8 mouse cellular contexts compared by ENCODE assay signal in genomic region chr13:21944926-21945740, GRCm38 (mm10). TPM values are rescaled to one million over a fixed set of nuclear protein-coding genes. Genes with fewer than 3 reads are reported as not detected.
DNase-seq lines count a peak whose midpoint lies in the region; ATAC-seq and TF ChIP-seq lines count a peak whose summit lies in the region.

Zfp184 (plus strand) TSS chr13:21945094.

- peak within 1 kb of the TSS; percentile 80 for H3K4me3 ChIP-seq in hindbrain, embryonic 11.5 days (ENCODE audit: low read depth, low read length)
- H3K4me3 ChIP-seq in lung, postnatal 0 days (ENCODE audit: low read depth, low read length) = peak within 1 kb of the TSS; percentile 61

- DNase-seq in NIH3T3 (ENCODE audit: low read depth) = peak; percentile 94
- DNase-seq in cerebellum, adult 9-11 months = peak; percentile 93
- peak; percentile 89 to 93 for DNase-seq in frontal cortex, adult 2 months (ENCODE audit: extremely low spot score in 1 of 2, low spot score in 1 of 2)
- peak; percentile 97 for DNase-seq in hindbrain, embryonic 11.5 days (ENCODE audit: low spot score)
- peak; percentile 86 to 91 for DNase-seq in layer of hippocampus, postnatal 10 days (ENCODE audit: low spot score in 2 of 2)
- peak; percentile 97 for DNase-seq in lung, postnatal 0 days (ENCODE audit: low spot score)
- DNase-seq in ovary, postnatal 14 days (ENCODE audit: low spot score) = peak; percentile 68
- peak; percentile 85 to 87 for DNase-seq in thymus, postnatal 10 days (ENCODE audit: low spot score in 2 of 2)

- peak; percentile 42 for TF ChIP-seq CTCF in lung, postnatal 0 days (IDR thresholded peaks at IDR 0.05)

- peak within 1 kb of the TSS; percentile 83 for H3K9ac ChIP-seq in hindbrain, embryonic 11.5 days (ENCODE audit: low read depth, low read length)
- peak within 1 kb of the TSS; percentile 43 for H3K9ac ChIP-seq in lung, postnatal 0 days (replicated peaks; ENCODE audit: low read depth)

- no peaks in the 10 kb centered on the region for H3K36me3 ChIP-seq in hindbrain, embryonic 11.5 days (ENCODE audit: control insufficient read depth, insufficient read depth, low read length)
- H3K36me3 ChIP-seq in lung, postnatal 0 days (ENCODE audit: insufficient read depth, low read length) = 0 out of 2 replicates have a peak, but pooled peaks cover 4% of the 10 kb centered on the region

- no peaks in the 10 kb centered on the region; the same call in 1 of the 2 replicates for H3K4me1 ChIP-seq in hindbrain, embryonic 11.5 days (replicated peaks; ENCODE audit: control insufficient read depth, insufficient read depth, low read length)
- no peaks in the 10 kb centered on the region; the same call in 1 of the 2 replicates for H3K4me1 ChIP-seq in lung, postnatal 0 days (ENCODE audit: insufficient read depth, low read depth, low read length)

- 0% methylated on average over 50 of the region's 50 CpGs for WGBS in hindbrain, embryonic 11.5 days
- 3% methylated on average over 50 of the region's 50 CpGs for WGBS in lung, postnatal 0 days

- 0 out of 2 replicates have a peak within 1 kb of the TSS, but pooled peaks have one; percentile 40 for H3K27ac ChIP-seq in hindbrain, embryonic 11.5 days (ENCODE audit: low read depth, low read length)
- peak within 1 kb of the TSS; percentile 28 for H3K27ac ChIP-seq in lung, postnatal 0 days (ENCODE audit: low read length)

- peak; percentile 95 for ATAC-seq in hindbrain, embryonic 11.5 days (ENCODE audit: low FRiP score)
- ATAC-seq in lung, postnatal 0 days = peak; percentile 90

- TF ChIP-seq EP300 in lung, postnatal 0 days (IDR thresholded peaks at IDR 0.05) = no peak

- no peaks in the 10 kb centered on the region for H3K27me3 ChIP-seq in hindbrain, embryonic 11.5 days (ENCODE audit: control insufficient read depth, insufficient read depth, low read length)
- no peaks in the 10 kb centered on the region for H3K27me3 ChIP-seq in lung, postnatal 0 days (replicated peaks; ENCODE audit: insufficient read depth, low read length)

- peak within 1 kb of the TSS; percentile 69 for H3K4me2 ChIP-seq in hindbrain, embryonic 11.5 days (replicated peaks; ENCODE audit: low read depth, low read length)
- peak within 1 kb of the TSS; percentile 81 for H3K4me2 ChIP-seq in lung, postnatal 0 days (replicated peaks; ENCODE audit: low read depth, low read length)

- H3K9me3 ChIP-seq in hindbrain, embryonic 11.5 days (ENCODE audit: control insufficient read depth, low read length) = no peaks in the 10 kb centered on the region
- no peaks in the 10 kb centered on the region for H3K9me3 ChIP-seq in lung, postnatal 0 days (ENCODE audit: low read length)

RNA-seq across cellular contexts. Expression of gene Zfp184, which starts in this region (rescaled TPM):
- polyA plus RNA-seq in frontal cortex, adult 2 months (2012; rRNA removed) = 2.2 and 2.6 TPM in 2 replicates
- polyA plus RNA-seq in hindbrain, embryonic 11.5 days (2014; fragmentation: Nextera tagmentation; extraction: Ambion mirVana) = 25.7 and 27.8 TPM in 2 replicates
- total RNA-seq in layer of hippocampus, postnatal 10 days (2021) = 1 to 10 TPM; 5.1 to 6.0 TPM
- 2.5 and 3.4 TPM in 2 replicates for polyA plus RNA-seq in lung, postnatal 0 days (2015; fragmentation: Nextera tagmentation; extraction: Ambion mirVana)

Comparison
In these comparisons a context has a peak if more than half of its experiments do, and no peak if none do; other contexts are left out.
1. Peak in every context shown above with its lines: DNase-seq, ATAC-seq, H3K4me3 ChIP-seq and H3K27ac ChIP-seq.